Mouse (Mus musculus): Measurements from ENCODE around the gene AI413582.
A peak's percentile ranks its signal among the peaks of the same experiment; 100 is the strongest.

DNA sequence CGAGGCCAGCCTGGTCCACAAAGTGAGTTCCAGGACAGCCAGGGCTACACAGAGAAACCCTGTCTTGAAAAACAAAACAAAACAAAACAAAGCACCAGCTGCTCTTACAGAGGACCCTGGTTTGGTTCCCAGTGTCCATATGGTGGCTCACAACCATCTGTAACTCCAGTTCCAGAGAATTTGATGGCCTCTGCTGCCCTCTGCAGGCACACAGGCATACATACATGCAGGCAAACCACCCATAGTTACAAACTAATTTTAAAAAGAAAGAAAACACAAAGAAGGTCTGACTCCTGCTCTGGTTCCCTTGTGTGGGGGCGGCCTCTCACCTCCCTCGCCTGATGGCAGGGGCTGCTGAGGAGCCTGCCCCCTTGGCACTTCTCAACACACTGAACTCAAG, 32.2 kb downstream of the AI413582 start:
- TF ChIP-seq CTCF (IDR thresholded peaks at IDR 0.05; ENCODE audit: low read depth) (peak; percentile 48), EP300 (IDR thresholded peaks at IDR 0.05; ENCODE audit: low read depth) (no peak)
